Mouse (Mus musculus): Measurements from ENCODE around the gene Cbx6. TPM values are rescaled to one million over a fixed set of nuclear protein-coding genes. Genes with fewer than 3 reads are reported as not detected.

The Cbx6 gene
- total RNA-seq, 2 experiments from 2014 or later = 336 to 347 TPM

GRCm38 (mm10) chr15:79793076-79793475, 41.4 kb downstream of the Cbx6 start:
- no peak overlapping the region for H3K4me3 ChIP-seq
- H3K27ac ChIP-seq = peak overlapping the region; percentile 86
- no peak for DNase-seq (ENCODE audit: low spot score in 2 of 2)
- peak; percentile 8; the same call in 1 of the 2 replicates for TF ChIP-seq CTCF (conservative IDR thresholded peaks at IDR 0.05)

- Histone ChIP-seq H3K4me3 (no peak overlapping the region), H3K27ac (peak overlapping the region; percentile 86)
- no peak for TF ChIP-seq CTCF (conservative IDR thresholded peaks at IDR 0.05)
- no peak for DNase-seq (ENCODE audit: low spot score in 2 of 2)
These were observed 42.0 kb downstream of the Cbx6 start for GRCm38 (mm10) chr15:79792455-79792854.

- no peak for DNase-seq (ENCODE audit: low spot score in 2 of 2)
- Histone ChIP-seq H3K4me3 (no peak overlapping the region), H3K27ac (peak overlapping the region; percentile 86)
- no peak for TF ChIP-seq CTCF (conservative IDR thresholded peaks at IDR 0.05)
These were observed 43.0 kb downstream of the Cbx6 start for GRCm38 (mm10) chr15:79791502-79791901.

GRCm38 (mm10) chr15:79790905-79791304, 43.6 kb downstream of the Cbx6 start:
- no peak for DNase-seq (ENCODE audit: low spot score in 2 of 2)
- no peak overlapping the region for H3K4me3 ChIP-seq
- peak overlapping the region; percentile 23; the same call in 1 of the 2 replicates for H3K27ac ChIP-seq
- no peak for TF ChIP-seq CTCF (conservative IDR thresholded peaks at IDR 0.05)

- DNase-seq (ENCODE audit: low spot score in 2 of 2) = no peak
- peak overlapping the region; percentile 6; the same call in 1 of the 2 replicates for H3K27ac ChIP-seq
- TF ChIP-seq CTCF (conservative IDR thresholded peaks at IDR 0.05) = no peak
- H3K4me3 ChIP-seq = no peak overlapping the region
These were observed 44.4 kb downstream of the Cbx6 start for GRCm38 (mm10) chr15:79790111-79790510.

- TF ChIP-seq CTCF (conservative IDR thresholded peaks at IDR 0.05) = no peak
- Histone ChIP-seq H3K4me3 (no peak overlapping the region), H3K27ac (peak overlapping the region; percentile 70)
- DNase-seq (ENCODE audit: low spot score in 2 of 2) = no peak
These were observed 46.7 kb downstream of the Cbx6 start for GRCm38 (mm10) chr15:79787815-79788214.

GRCm38 (mm10) chr15:79785056-79785455, 49.4 kb downstream of the Cbx6 start:
- DNase-seq (ENCODE audit: low spot score in 2 of 2) = no peak
- H3K27ac ChIP-seq = peak overlapping the region; percentile 70; the same call in 1 of the 2 replicates
- no peak for TF ChIP-seq CTCF (conservative IDR thresholded peaks at IDR 0.05)
- no peak overlapping the region for H3K4me3 ChIP-seq

GRCm38 (mm10) chr15:79777749-79778148, 56.7 kb downstream of the Cbx6 start, which contains the start of gene Dnal4:
Dnal4 (minus strand) TSS chr15:79777849.
- Histone ChIP-seq H3K27ac (0 out of 2 replicates have a peak within 1 kb of the TSS, but pooled peaks have one; percentile 61), H3K4me3 (no peak within 1 kb of the TSS)
- DNase-seq (ENCODE audit: low spot score in 2 of 2) = no peak
- no peak for TF ChIP-seq CTCF (conservative IDR thresholded peaks at IDR 0.05)

- Histone ChIP-seq H3K4me3 (peak overlapping the region; percentile 89), H3K27ac (peak overlapping the region; percentile 98)
- no peak for DNase-seq (ENCODE audit: low spot score in 2 of 2)
- no peak for TF ChIP-seq CTCF (conservative IDR thresholded peaks at IDR 0.05)
These were observed 58.8 kb downstream of the Cbx6 start for GRCm38 (mm10) chr15:79775662-79776061.

- Histone ChIP-seq H3K27ac (peak overlapping the region; percentile 98), H3K4me3 (peak overlapping the region; percentile 89)
- peak; percentile 92 to 98 for DNase-seq (ENCODE audit: low spot score in 2 of 2)
- no peak for TF ChIP-seq CTCF (conservative IDR thresholded peaks at IDR 0.05)
These were observed 60.1 kb downstream of the Cbx6 start for GRCm38 (mm10) chr15:79774117-79775027.

Other genes with a start within 250 kb of the Cbx6 start
- 1 to 10 TPM in 1 of 2 experiments, under 1 TPM in 1; 0.79 to 1.3 TPM for gene Dmc1, start 229.6 kb downstream of the Cbx6 start, total RNA-seq (2021)
- gene Fam227a, start 175.7 kb downstream of the Cbx6 start, total RNA-seq (2021) = 10 to 100 TPM; 12.3 to 13.1 TPM
- 10 to 100 TPM; 39.5 to 45.4 TPM for gene Cby1, start 175.5 kb downstream of the Cbx6 start, total RNA-seq (2021)
- 100 to 1,000 TPM in 1 of 2 experiments, 10 to 100 TPM in 1; 99.9 to 105 TPM for gene Tomm22, start 163.8 kb downstream of the Cbx6 start, total RNA-seq (2021)
- 10 to 100 TPM; 46.0 to 47.0 TPM for gene Josd1, start 146.8 kb downstream of the Cbx6 start, total RNA-seq (2021)
- gene Gtpbp1, start 143.8 kb downstream of the Cbx6 start, total RNA-seq (2021) = 10 to 100 TPM; 52.4 to 59.1 TPM
- 10 to 100 TPM; 29.2 to 34.8 TPM for gene Sun2, start 92.2 kb downstream of the Cbx6 start, total RNA-seq (2021)
- gene Dnal4, start 56.8 kb downstream of the Cbx6 start, total RNA-seq (2021) = 10 to 100 TPM; 55.5 to 64.8 TPM
- 100 to 1,000 TPM; 756 to 804 TPM for gene Nptxr, start 29.9 kb downstream of the Cbx6 start, total RNA-seq (2021)
- gene Npcd, start 451 bp downstream of the Cbx6 start, total RNA-seq (2021) = 10 to 100 TPM; 11.9 to 22.4 TPM
- 1 to 10 TPM; 5.5 to 5.8 TPM for gene Apobec3, start 57.0 kb upstream of the Cbx6 start, total RNA-seq (2021)
- gene Cbx7, start 136.4 kb upstream of the Cbx6 start, total RNA-seq (2021) = 10 to 100 TPM; 49.8 to 50.3 TPM
- 10 to 100 TPM; 27.4 to 29.3 TPM for gene Pdgfb, start 180.3 kb upstream of the Cbx6 start, total RNA-seq (2021)

Measured in layer of hippocampus, adult 2 months (tissue).